Mouse (Mus musculus): ENCODE results near the gene Egfl8.

The Egfl8 gene

DNA sequence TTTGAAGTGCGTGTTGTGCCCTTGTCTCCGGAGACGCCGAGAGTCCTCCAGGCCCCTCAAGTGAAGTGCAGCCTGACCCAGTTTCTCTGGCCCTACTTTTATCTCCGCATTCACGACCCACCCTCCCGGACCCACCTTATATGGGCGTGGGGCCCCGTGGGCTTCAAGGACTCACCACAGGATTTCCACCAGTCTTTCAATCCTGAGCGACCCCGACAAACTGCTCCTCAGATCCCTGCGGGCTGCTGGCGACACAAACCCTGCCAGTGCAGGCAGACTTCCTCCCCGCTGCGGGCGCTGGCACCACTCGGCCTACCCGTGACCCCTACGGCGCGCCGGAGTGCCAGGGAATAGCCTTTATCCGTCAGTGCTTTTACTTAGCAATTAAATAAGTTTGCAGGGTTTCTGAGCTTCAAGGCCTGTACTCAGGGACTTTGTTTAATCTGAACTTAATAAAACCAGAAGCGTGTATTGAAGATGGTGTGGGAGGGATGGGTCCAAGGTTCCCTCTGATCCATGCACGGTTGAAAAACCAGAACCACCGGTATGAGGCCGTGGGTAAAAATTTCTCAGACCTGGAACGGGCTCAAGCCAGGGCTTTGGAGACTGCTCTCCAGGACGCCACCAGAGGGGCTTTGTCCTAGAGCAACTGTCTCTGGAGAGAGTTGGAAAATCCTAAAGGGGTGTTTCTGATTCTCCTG lies 12.3 kb upstream of the Egfl8 start, which contains the start of gene Ppt2:
Gene Ppt2, minus strand, starts transcription at position 568 of the 701 bp plus-strand sequence.
- DNase-seq (ENCODE audit: low spot score) = peak; percentile 42

GRCm38 (mm10) chr17:34627093-34627942 lies 11.5 kb upstream of the Egfl8 start:
- peak; percentile 64 for DNase-seq (ENCODE audit: low spot score)

DNA sequence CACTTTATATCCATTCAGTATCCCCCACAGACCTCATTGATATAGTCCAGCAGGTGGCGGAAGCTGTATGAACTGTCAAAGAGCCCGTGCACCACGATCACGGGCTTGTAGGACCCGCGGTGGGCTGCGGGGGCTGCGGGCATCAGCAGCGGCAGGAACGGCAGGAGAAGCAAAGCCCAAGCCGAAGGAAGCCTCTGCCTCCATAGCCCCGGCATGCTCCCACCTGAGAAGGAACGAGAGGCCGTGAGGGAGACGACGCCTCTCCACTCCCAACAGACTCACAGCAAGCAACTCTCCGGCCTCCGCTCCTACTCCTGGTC lies 11.0 kb upstream of the Egfl8 start:
- DNase-seq (ENCODE audit: low spot score) = no peak

DNA sequence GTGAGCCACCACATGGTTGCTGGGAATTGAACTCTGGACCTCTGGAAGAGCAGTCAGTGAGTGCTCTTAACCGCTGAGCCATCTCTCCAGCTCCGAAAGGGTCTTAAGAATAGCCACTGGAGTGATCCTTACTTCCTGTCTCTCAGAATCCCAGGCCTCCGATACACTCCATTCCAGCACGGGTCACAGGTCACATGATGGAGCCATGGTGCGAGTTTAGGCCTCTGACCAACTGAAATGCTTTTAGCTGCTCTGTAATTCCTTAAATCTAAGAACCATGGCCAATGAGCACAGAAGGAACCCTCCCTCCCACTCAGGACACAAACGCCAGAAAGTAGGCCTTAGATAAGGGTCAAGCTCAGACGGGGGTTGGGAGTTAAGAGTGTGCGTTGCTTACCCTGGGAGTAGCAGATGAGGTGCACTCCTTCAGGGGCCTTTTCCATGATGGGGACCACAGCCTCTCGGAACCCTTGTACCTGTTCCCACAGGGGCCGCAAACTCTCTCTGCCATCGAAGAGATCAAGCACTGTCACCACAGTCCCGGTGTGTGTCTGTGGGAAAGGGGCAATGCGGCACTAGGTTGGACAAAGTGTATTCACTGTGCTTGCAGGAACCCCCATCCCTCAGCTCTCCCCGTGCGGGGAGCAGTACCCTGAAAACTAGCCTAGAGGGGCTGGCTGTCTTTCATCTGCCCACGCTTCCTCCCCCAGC lies 10.4 kb upstream of the Egfl8 start:
- DNase-seq (ENCODE audit: low spot score) = no peak

DNA sequence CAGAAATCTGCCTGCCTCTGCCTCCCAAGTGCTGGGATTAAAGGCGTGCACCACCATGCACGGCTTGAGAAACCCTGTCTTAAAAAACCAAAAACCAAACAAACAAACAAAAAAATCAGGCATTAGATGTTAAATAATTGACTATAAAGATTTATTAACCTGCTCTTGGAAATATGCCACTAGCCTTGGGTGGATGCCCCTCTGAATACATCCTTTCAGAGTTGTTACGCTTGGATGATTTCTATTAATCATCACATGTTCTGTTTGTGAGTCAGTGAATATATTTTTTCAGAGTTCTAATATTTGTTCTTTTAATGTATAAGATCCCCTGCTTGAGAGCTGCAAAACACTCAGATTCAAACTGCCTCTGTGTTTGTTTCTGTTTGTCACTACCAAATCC lies 9.2 kb upstream of the Egfl8 start:
- no peak for DNase-seq (ENCODE audit: low spot score)

DNA sequence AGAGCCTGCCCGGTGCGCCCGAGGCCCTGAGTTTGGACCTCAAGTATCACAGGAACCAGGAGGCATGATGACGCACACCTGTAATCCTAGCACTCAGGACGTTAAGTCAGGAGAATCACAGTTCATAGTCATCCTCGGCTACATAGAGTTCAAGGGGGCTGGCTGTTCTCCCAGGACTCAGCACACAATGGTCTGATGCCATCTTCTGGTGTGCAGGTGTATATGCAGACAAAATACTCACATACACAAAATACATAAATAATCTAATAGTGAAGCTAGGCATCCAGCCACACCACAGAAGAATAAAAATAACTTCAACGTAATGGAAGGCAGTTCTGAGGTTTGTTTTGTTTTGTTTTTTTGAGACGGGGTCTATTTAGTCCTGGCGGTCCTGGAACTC lies 7.4 kb upstream of the Egfl8 start:
- DNase-seq (ENCODE audit: low spot score) = no peak

GRCm38 (mm10) chr17:34621006-34621405 lies 5.2 kb upstream of the Egfl8 start:
- DNase-seq (ENCODE audit: low spot score) = no peak

DNA sequence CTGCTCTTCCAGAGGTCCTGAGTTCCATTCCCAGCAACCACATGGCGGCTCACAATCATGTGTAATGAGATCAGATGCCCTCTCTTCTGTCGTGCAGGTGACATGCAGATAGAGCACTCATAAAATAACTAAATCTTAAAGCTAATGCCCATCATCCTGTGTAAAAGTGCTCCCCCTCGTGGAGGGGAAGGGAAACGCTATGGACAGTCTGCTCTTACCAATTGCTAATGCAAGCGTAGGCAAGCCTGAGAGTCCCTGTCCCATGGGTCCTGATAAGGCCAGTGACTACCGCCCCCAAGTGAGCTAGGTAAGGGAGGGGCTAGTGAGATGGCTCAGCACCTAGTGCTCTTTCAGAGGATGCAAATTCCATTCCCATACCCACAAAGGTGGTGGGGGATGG lies 3.2 kb upstream of the Egfl8 start:
- no peak for DNase-seq (ENCODE audit: low spot score)

- DNase-seq (ENCODE audit: low spot score) = no peak
Measured at GRCm38 (mm10) chr17:34613830-34614229, 1.9 kb downstream of the Egfl8 start.

GRCm38 (mm10) chr17:34613054-34613645 lies 2.6 kb downstream of the Egfl8 start:
- DNase-seq (ENCODE audit: low spot score) = no peak

DNA sequence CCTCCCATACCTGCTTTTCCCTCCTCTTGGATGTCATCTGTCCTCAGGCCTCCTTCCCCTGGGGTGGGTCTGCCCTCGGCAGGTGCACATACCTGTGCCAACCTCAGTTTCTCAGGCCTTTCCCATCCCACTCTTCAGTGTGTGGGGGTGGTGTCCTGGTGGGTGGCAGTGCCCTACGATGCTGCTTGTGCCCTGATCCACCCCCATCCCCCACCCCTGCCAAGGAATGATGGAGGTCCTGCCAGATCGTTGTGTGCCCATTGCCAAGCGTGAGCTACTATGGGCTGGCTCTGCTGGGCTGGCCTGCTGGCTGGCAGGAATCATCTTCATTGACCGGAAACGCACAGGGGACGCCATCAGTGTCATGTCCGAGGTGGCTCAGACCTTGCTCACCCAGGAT lies 4.7 kb downstream of the Egfl8 start:
- DNase-seq (ENCODE audit: low spot score) = no peak

- DNase-seq (ENCODE audit: low spot score) = no peak
Measured at GRCm38 (mm10) chr17:34607997-34608396, 7.8 kb downstream of the Egfl8 start.

GRCm38 (mm10) chr17:34606186-34607039 lies 9.4 kb downstream of the Egfl8 start:
- DNase-seq (ENCODE audit: low spot score) = no peak

GRCm38 (mm10) chr17:34605609-34606008 lies 10.2 kb downstream of the Egfl8 start:
- DNase-seq (ENCODE audit: low spot score) = peak; percentile 93

DNA sequence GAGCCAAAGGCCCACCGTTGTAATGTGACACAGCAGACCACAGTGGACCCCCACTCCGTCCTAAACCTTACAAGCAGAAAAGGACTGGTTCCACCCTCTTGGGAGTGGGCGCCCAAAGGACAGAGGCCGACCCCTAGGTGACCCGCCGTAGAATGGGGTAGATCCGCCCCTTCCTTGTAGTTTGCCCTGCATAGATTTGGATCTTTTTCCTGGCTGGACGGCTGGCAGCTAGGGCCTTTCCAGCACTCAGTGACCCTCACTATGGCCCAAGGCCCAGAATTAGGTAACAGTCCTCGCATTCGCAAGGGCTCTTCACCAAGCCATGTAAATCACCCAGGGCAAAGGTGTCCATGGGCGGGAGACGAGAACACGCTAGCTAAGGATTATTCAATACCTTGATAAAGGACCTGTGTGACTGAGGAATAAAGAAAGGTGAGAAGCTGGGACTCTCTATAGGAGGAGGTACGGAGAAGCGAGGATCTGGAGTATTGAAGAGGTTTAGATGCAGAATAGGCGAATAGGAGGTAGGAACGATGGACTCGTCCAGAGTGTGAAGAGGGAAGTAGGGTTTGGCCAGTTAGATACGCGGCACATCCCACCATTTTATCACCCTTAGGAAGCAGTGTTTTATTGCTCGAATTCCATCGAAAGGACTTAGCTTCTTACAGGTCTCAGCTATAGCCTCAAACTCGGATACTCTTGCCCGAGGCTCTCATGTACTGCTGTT lies 11.1 kb downstream of the Egfl8 start:
- DNase-seq (ENCODE audit: low spot score) = no peak

DNA sequence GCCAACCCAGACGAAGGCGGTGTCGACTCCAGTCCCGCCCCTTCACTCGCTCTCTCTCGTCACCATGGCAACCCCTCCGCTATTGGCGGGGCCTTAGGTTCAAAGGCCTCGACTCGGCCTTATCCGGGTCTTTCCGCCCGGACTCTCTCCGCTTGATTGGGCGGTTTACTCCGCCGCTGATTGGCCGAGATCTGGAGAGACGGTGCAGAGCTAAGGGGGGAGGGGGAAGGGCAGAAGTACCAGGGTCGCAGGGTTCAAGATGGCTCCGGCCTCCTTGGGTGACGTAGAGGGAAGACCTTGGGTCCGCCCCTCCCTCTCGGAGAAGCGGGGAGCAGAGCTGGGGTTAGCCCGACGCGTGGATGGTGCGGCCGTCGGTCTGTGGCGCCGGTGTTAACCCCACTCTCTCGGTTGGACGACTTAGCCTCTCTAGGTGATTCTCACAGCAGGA lies 11.7 kb downstream of the Egfl8 start, which contains the start of gene Agpat1:
Gene Agpat1, plus strand, starts transcription at position 202 of the 448 bp plus-strand sequence.
- peak; percentile 98 for DNase-seq (ENCODE audit: low spot score)

GRCm38 (mm10) chr17:34603375-34604060 lies 12.3 kb downstream of the Egfl8 start, which contains the start of gene Rnf5:
TSS of gene Rnf5 (minus strand) at chr17:34603690.
- peak; percentile 97 for DNase-seq (ENCODE audit: low spot score)

GRCm38 (mm10) chr17:34601796-34602195 lies 14.0 kb downstream of the Egfl8 start:
- no peak for DNase-seq (ENCODE audit: low spot score)

- no peak for DNase-seq (ENCODE audit: low spot score)
Measured at GRCm38 (mm10) chr17:34599891-34600290, 15.9 kb downstream of the Egfl8 start.

DNA sequence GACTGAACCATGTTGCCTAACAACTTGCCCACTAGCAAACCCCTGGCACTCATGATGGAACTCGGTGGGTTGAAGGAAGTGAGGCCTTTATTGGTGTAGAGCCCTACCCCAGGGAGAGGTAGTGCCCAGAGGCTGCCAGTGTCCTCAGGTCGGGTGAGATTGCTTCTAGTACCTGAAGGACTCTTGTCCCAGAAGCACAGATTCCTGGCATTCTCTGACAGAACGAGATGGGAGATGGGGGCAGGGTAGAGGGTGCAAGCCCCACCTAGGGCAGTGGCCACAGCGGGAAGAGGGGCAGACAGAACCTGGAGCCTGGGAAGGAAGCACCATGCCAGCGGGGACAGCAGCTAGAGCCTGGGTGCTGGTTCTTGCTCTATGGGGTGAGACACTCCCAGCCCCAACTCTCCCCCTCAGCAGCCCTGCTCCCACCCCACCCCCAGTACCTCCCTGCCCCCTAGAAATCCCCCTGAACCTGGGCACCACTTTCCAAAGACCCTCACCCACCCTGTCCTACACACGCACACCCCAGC lies 18.1 kb downstream of the Egfl8 start, which contains the start of gene Ager:
Gene Ager, plus strand, starts transcription at position 297 of the 530 bp plus-strand sequence.
- no peak for DNase-seq (ENCODE audit: low spot score)
